Mouse (Mus musculus): ENCODE measurements at regions not wholly inside any gene's neighbourhood (a gene's known extent, or its start where the extent isn't known, plus 50 kb on each side); places are given as distances from the start of the nearest gene placed in this dataset.

GRCm38 (mm10) chr2:114782450-114782849 is 127.7 kb upstream of the Dph6 start:
- no peak overlapping the region for H3K9ac ChIP-seq (ENCODE audit: low read depth, low read length)
- 24% methylated on average over 6 of the region's 6 CpGs for WGBS (ENCODE audit: insufficient replicate concordance)
- no peaks in the 10 kb centered on the region for H3K4me1 ChIP-seq (ENCODE audit: control insufficient read depth, low read depth, low read length)
- H3K9me3 ChIP-seq (replicated peaks; ENCODE audit: control insufficient read depth, low read length) = no peaks in the 10 kb centered on the region
- H3K27ac ChIP-seq (ENCODE audit: low read length) = no peak overlapping the region
- H3K4me3 ChIP-seq (ENCODE audit: low read depth, low read length) = no peak overlapping the region
- no peaks in the 10 kb centered on the region for H3K27me3 ChIP-seq (ENCODE audit: control insufficient read depth, insufficient read depth, low read depth, low read length)
- H3K4me2 ChIP-seq (ENCODE audit: low read depth, low read length) = no peak overlapping the region
- ATAC-seq (ENCODE audit: low read depth) = peak; percentile 54
- no peaks in the 10 kb centered on the region for H3K36me3 ChIP-seq (ENCODE audit: control insufficient read depth, insufficient read depth)

GRCm38 (mm10) chr2:114784191-114784590 is 129.4 kb upstream of the Dph6 start:
- Histone ChIP-seq H3K27ac (ENCODE audit: low read length) (no peak overlapping the region), H3K4me3 (ENCODE audit: low read depth, low read length) (no peak overlapping the region), H3K9ac (ENCODE audit: low read depth, low read length) (no peak overlapping the region), H3K36me3 (ENCODE audit: control insufficient read depth, insufficient read depth) (no peaks in the 10 kb centered on the region), H3K27me3 (ENCODE audit: control insufficient read depth, insufficient read depth, low read depth, low read length) (no peaks in the 10 kb centered on the region), H3K4me1 (ENCODE audit: control insufficient read depth, low read depth, low read length) (no peaks in the 10 kb centered on the region), H3K9me3 (replicated peaks; ENCODE audit: control insufficient read depth, low read length) (no peaks in the 10 kb centered on the region), H3K4me2 (ENCODE audit: low read depth, low read length) (no peak overlapping the region)
- ATAC-seq (ENCODE audit: low read depth) = no peak

GRCm38 (mm10) chr2:114788251-114788650 is 133.5 kb upstream of the Dph6 start:
- no peak overlapping the region for H3K4me3 ChIP-seq (ENCODE audit: low read depth, low read length)
- H3K4me1 ChIP-seq (ENCODE audit: control insufficient read depth, low read depth, low read length) = no peaks in the 10 kb centered on the region
- no peak for ATAC-seq (ENCODE audit: low read depth)
- no peak overlapping the region for H3K9ac ChIP-seq (ENCODE audit: low read depth, low read length)
- no peak overlapping the region for H3K4me2 ChIP-seq (ENCODE audit: low read depth, low read length)
- no peak overlapping the region for H3K27ac ChIP-seq (ENCODE audit: low read length)
- H3K9me3 ChIP-seq (replicated peaks; ENCODE audit: control insufficient read depth, low read length) = no peaks in the 10 kb centered on the region
- WGBS (ENCODE audit: insufficient replicate concordance) = 76% methylated on average over 3 of the region's 3 CpGs
- H3K27me3 ChIP-seq (ENCODE audit: control insufficient read depth, insufficient read depth, low read depth, low read length) = no peaks in the 10 kb centered on the region
- H3K36me3 ChIP-seq (ENCODE audit: control insufficient read depth, insufficient read depth) = no peaks in the 10 kb centered on the region

- Histone ChIP-seq H3K27me3 (ENCODE audit: control insufficient read depth, insufficient read depth, low read depth, low read length) (no peaks in the 10 kb centered on the region), H3K4me3 (ENCODE audit: low read depth, low read length) (no peak overlapping the region), H3K4me1 (ENCODE audit: control insufficient read depth, low read depth, low read length) (no peaks in the 10 kb centered on the region), H3K9me3 (replicated peaks; ENCODE audit: control insufficient read depth, low read length) (no peaks in the 10 kb centered on the region), H3K4me2 (ENCODE audit: low read depth, low read length) (no peak overlapping the region), H3K36me3 (ENCODE audit: control insufficient read depth, insufficient read depth) (no peaks in the 10 kb centered on the region), H3K27ac (ENCODE audit: low read length) (no peak overlapping the region), H3K9ac (ENCODE audit: low read depth, low read length) (no peak overlapping the region)
- ATAC-seq (ENCODE audit: low read depth) = no peak
- WGBS (ENCODE audit: insufficient replicate concordance) = 61% methylated on average over 6 of the region's 6 CpGs
Observed at GRCm38 (mm10) chr2:114796630-114797290, 142.0 kb upstream of the Dph6 start.

GRCm38 (mm10) chr2:114797291-114797650 is 142.5 kb upstream of the Dph6 start:
- ATAC-seq (ENCODE audit: low read depth) = no peak

GRCm38 (mm10) chr2:114803241-114803640 is 148.5 kb upstream of the Dph6 start:
- no peaks in the 10 kb centered on the region for H3K9me3 ChIP-seq (replicated peaks; ENCODE audit: control insufficient read depth, low read length)
- no peak overlapping the region for H3K4me2 ChIP-seq (ENCODE audit: low read depth, low read length)
- no peak overlapping the region for H3K4me3 ChIP-seq (ENCODE audit: low read depth, low read length)
- no peaks in the 10 kb centered on the region for H3K36me3 ChIP-seq (ENCODE audit: control insufficient read depth, insufficient read depth)
- H3K27me3 ChIP-seq (ENCODE audit: control insufficient read depth, insufficient read depth, low read depth, low read length) = no peaks in the 10 kb centered on the region
- no peak overlapping the region for H3K27ac ChIP-seq (ENCODE audit: low read length)
- WGBS (ENCODE audit: insufficient replicate concordance) = 45% methylated on average over 3 of the region's 3 CpGs
- no peak for ATAC-seq (ENCODE audit: low read depth)
- H3K4me1 ChIP-seq (ENCODE audit: control insufficient read depth, low read depth, low read length) = no peaks in the 10 kb centered on the region
- H3K9ac ChIP-seq (ENCODE audit: low read depth, low read length) = no peak overlapping the region

More at GRCm38 (mm10) chr2:114797291-114797650, 142.5 kb upstream of the Dph6 start:
- Histone ChIP-seq H3K9ac (ENCODE audit: low read depth, low read length) (no peak overlapping the region), H3K4me1 (ENCODE audit: control insufficient read depth, low read depth, low read length) (no peaks in the 10 kb centered on the region), H3K27me3 (ENCODE audit: control insufficient read depth, insufficient read depth, low read depth, low read length) (no peaks in the 10 kb centered on the region), H3K4me3 (ENCODE audit: low read depth, low read length) (no peak overlapping the region), H3K27ac (ENCODE audit: low read length) (no peak overlapping the region), H3K36me3 (ENCODE audit: control insufficient read depth, insufficient read depth) (no peaks in the 10 kb centered on the region), H3K4me2 (ENCODE audit: low read depth, low read length) (no peak overlapping the region), H3K9me3 (replicated peaks; ENCODE audit: control insufficient read depth, low read length) (no peaks in the 10 kb centered on the region)
- WGBS (ENCODE audit: insufficient replicate concordance) = 14% methylated on average over 1 of the region's 1 CpGs

- H3K9ac ChIP-seq (ENCODE audit: low read depth, low read length) = no peak overlapping the region
- H3K9me3 ChIP-seq (replicated peaks; ENCODE audit: control insufficient read depth, low read length) = no peaks in the 10 kb centered on the region
- H3K4me1 ChIP-seq (ENCODE audit: control insufficient read depth, low read depth, low read length) = no peaks in the 10 kb centered on the region
- no peaks in the 10 kb centered on the region for H3K27me3 ChIP-seq (ENCODE audit: control insufficient read depth, insufficient read depth, low read depth, low read length)
- 35% methylated on average over 3 of the region's 3 CpGs for WGBS (ENCODE audit: insufficient replicate concordance)
- H3K4me2 ChIP-seq (ENCODE audit: low read depth, low read length) = no peak overlapping the region
- H3K27ac ChIP-seq (ENCODE audit: low read length) = no peak overlapping the region
- H3K4me3 ChIP-seq (ENCODE audit: low read depth, low read length) = no peak overlapping the region
- no peak for ATAC-seq (ENCODE audit: low read depth)
- no peaks in the 10 kb centered on the region for H3K36me3 ChIP-seq (ENCODE audit: control insufficient read depth, insufficient read depth)
Observed at GRCm38 (mm10) chr2:114803928-114804327, 149.2 kb upstream of the Dph6 start.

- no peaks in the 10 kb centered on the region for H3K4me1 ChIP-seq (ENCODE audit: control insufficient read depth, low read depth, low read length)
- H3K4me2 ChIP-seq (ENCODE audit: low read depth, low read length) = no peak overlapping the region
- H3K27me3 ChIP-seq (ENCODE audit: control insufficient read depth, insufficient read depth, low read depth, low read length) = no peaks in the 10 kb centered on the region
- WGBS (ENCODE audit: insufficient replicate concordance) = 62% methylated on average over 3 of the region's 3 CpGs
- H3K9me3 ChIP-seq (replicated peaks; ENCODE audit: control insufficient read depth, low read length) = no peaks in the 10 kb centered on the region
- H3K36me3 ChIP-seq (ENCODE audit: control insufficient read depth, insufficient read depth) = no peaks in the 10 kb centered on the region
- H3K9ac ChIP-seq (ENCODE audit: low read depth, low read length) = no peak overlapping the region
- H3K27ac ChIP-seq (ENCODE audit: low read length) = no peak overlapping the region
- no peak for ATAC-seq (ENCODE audit: low read depth)
- no peak overlapping the region for H3K4me3 ChIP-seq (ENCODE audit: low read depth, low read length)
Observed at GRCm38 (mm10) chr2:114805436-114806047, 150.8 kb upstream of the Dph6 start.

- H3K36me3 ChIP-seq (ENCODE audit: control insufficient read depth, insufficient read depth) = no peaks in the 10 kb centered on the region
- no peak overlapping the region for H3K4me3 ChIP-seq (ENCODE audit: low read depth, low read length)
- no peak overlapping the region for H3K4me2 ChIP-seq (ENCODE audit: low read depth, low read length)
- no peaks in the 10 kb centered on the region for H3K27me3 ChIP-seq (ENCODE audit: control insufficient read depth, insufficient read depth, low read depth, low read length)
- ATAC-seq (ENCODE audit: low read depth) = no peak
- H3K27ac ChIP-seq (ENCODE audit: low read length) = no peak overlapping the region
- H3K9me3 ChIP-seq (replicated peaks; ENCODE audit: control insufficient read depth, low read length) = no peaks in the 10 kb centered on the region
- H3K9ac ChIP-seq (ENCODE audit: low read depth, low read length) = no peak overlapping the region
- H3K4me1 ChIP-seq (ENCODE audit: control insufficient read depth, low read depth, low read length) = no peaks in the 10 kb centered on the region
- WGBS (ENCODE audit: insufficient replicate concordance) = 62% methylated on average over 5 of the region's 5 CpGs
Observed at GRCm38 (mm10) chr2:114808046-114808445, 153.3 kb upstream of the Dph6 start.

All from liver, embryonic 16.5 days (tissue).